Mouse (Mus musculus) fat pad, adult 2 months (tissue): ENCODE measurements around the gene Rbx1.

ENCODE experiments used
- DNase-seq: peaks from one replicate; pipeline ENCODE4 v3.0.0-alpha.2; 2011; ENCODE audit warnings: low read depth, low spot score; ENCODE audit errors: extremely low read depth

Gene Rbx1

GRCm38 (mm10) chr15:81482966-81483365, 16.9 kb downstream of the Rbx1 start:
- DNase-seq = no peak

DNA sequence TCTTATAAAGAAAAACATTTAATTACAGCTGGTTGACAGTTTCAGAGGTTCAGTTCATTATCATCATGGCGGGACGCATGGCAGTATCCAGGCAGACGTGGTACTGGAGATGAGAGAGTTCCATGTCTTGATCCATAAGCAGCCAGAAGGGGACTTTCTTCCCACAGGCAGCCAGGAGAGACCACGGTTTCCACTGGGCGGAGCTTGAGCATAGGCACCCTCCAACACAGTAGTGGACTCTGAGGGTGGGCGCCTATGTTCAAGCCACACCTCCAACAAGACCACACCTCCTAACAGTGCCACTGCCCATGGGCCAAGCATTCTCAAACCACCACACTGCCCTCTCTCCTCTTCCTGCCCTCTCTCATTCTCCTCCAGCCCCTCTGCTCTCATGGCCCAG, 17.6 kb downstream of the Rbx1 start:
- no peak for DNase-seq

DNA sequence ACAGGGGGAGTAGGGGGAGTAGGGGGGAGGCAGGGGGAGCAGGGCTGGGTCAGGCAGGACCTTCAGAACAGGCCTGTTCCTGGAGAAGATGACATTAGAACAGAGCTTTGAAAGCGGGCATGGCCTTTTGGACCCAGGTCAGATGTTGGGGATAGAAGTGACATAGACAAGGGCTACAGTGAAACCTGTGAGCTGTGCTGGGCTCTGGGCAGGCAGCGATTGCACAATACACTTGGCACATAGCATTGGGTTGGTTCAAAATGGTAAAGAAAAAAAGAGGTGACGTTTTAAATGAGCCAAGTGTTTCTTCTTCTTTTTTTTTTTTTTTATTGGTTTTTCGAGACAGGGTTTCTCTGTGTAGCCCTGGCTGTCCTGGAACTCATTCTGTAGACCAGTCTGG, 19.4 kb downstream of the Rbx1 start:
- no peak for DNase-seq

GRCm38 (mm10) chr15:81503466-81503865, 37.4 kb downstream of the Rbx1 start:
- DNase-seq = no peak

GRCm38 (mm10) chr15:81503995-81504394, 37.9 kb downstream of the Rbx1 start:
- DNase-seq = no peak

GRCm38 (mm10) chr15:81507201-81507600, 41.1 kb downstream of the Rbx1 start:
- DNase-seq = no peak

DNA sequence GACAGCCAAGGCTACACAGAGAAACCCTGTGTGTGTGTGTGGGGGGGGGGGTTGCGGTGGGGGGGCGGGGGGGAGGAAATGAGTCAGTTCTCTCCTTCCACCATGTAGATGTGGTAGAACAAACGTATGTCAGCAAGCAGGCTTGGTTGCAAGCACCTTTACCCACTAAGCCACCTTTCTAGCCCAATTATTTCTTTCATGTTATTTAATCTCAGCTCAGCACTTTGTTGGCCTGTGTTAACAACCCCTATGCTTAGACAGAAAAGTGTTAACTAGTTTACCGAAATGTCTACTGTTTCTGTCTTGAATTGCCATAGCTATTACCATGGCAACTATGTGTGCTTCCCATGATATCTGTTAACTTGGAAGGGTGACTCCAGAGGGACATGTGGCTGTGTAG, 44.5 kb downstream of the Rbx1 start:
- DNase-seq = no peak

DNA sequence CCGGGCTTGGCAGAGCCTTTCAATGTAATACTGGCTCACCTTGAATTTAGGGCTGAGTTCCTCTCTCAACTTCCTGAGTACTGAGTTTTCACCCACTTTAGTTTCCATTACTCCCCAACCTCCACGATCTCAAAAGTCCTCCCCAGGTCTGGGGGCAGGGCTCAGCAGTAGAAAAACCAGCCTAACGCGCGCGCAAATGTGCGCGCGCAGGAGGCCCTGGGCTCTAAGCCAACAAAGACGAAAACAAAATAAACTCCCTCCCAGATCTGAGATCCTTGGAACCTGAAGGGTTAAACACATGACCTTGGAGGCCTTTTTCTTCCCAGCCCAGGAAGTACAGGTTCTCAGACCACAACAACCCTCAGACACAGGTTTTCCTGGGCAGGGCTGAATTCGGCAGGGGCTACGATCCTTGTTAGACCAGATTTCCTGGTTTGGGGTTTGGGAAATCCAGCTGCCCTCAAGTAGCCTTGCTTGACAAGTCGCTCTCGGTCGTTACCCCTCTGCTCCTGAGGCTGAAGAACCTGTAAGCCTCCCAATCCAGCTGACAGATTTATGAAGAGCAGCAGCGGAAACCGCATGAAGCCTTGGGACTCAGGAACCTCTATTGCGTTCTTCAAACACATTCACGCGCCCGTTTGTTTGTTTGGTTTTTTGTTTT, 45.6 kb downstream of the Rbx1 start:
- DNase-seq = peak; percentile 91

DNA sequence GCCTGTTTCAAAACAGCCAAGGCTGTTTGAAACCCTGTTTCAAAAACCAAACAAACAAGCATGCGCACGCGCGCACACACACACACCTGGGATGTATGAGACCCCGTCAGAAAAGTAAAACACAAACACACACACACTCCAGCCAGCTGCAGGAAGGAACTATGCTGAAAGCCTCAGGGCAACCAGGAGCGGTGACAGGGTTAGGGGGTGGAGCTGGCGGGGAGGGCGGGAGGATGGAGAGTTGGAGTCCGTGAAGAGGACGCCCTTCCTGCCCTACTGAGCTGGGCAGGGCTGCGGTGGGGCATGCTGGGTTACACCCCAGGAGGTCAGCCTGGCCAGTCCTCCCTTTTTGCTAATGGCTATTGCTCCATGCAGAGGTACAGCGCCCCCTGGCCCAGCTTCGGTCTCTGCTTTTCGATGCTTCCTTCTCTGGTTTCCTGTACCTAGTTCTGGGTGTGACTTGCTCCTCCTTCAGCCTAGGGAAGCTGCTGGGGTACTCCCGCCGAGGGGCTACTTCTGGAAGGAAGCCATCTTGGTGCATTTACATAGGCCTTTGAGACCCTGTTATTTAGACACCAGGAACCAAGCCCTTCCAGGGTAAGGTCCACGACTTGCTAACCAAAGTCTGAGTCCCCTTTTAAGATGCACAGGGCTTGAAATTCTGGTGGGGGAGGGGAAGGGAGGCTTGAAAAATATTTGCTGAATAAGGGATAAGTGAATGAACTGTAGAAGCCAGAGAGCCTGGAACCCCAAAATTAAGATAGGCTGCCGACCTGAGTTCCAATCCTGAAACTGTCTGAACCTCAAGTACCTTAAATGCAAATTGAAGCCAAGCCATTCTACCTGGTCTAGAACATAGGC, 48.2 kb downstream of the Rbx1 start:
- no peak for DNase-seq

- no peak for DNase-seq
Measured at GRCm38 (mm10) chr15:81515221-81515620, 49.1 kb downstream of the Rbx1 start.

DNA sequence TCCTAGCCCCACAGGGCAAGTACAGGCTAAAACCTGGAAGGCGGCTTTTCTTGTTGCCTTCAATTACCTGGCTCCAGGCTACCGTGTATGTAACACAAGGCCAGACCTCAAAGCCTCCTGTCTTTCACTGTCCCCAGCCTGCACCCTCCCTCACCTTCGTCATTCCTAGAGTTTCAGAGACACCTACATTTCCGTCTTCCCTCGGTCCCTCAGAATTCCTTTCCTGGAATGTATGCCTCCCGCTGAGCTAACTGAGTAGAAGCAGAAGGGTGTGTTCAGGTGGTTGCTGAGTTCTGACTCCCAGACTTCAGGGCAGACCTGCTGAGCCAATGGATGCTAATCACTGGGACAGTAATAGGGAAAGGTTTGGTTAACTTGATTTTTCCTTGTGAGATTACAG, 51.9 kb downstream of the Rbx1 start:
- DNase-seq = no peak

DNA sequence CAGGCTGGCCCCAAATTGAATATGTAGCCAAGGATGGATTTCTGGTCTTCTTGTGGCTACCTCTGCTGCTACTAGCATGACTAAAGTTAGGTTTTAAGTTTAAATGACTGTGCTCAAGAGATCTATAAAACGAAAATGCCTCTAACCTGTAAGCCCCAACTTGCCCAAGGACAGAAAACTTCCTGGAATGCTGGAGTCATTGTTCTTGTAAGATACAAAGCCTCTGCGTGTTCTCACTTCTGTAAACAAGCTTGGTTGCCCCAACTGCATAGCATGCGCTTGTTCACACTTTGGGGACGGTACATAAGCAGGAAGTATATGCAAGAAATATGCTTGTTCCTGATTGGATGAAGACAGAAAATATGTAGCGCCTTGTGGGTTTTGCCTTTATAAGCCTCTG, 52.7 kb downstream of the Rbx1 start:
- no peak for DNase-seq

DNA sequence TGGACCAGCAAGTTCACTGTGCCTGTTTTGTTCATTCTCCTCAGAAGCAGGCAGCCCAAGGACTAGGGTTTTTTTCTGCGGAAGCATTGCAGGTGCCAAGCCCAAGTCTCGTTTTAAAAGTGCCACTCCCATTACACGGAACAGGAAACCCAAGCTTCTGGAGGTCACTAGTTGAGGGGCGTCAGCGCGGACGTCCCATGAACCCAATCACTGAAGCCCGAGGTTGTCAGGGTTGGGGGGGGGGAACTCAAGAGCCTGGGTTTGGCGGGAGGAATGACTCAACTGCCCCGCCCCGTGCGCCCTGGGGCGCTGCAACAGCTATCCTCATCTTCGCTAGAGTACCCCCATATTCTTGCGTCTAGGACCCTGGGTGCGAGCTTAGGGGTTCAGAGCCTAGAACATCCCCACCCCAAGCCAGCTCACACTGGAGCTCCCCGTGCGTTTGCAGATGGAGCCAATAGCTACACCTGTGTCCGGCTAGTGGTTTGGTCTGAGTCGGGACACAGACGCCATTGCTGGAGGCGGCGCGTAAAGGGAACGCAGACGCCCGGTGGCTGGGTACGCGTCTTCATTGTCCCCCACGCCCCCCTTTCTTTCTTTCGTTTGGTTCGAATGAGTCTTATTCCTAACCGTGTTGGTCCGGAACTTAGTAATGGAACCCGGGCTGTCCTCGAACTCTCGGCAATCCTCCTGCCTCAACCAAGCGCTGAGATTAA, 56.1 kb downstream of the Rbx1 start:
- no peak for DNase-seq

GRCm38 (mm10) chr15:81522761-81523168, 56.7 kb downstream of the Rbx1 start:
- DNase-seq = no peak

GRCm38 (mm10) chr15:81523169-81523871, 57.2 kb downstream of the Rbx1 start:
- no peak for DNase-seq

- no peak for DNase-seq
Measured at GRCm38 (mm10) chr15:81523901-81524300, 57.8 kb downstream of the Rbx1 start.
